Mouse (Mus musculus): ENCODE measurements around the gene Xdh. TPM values are rescaled to one million over a fixed set of nuclear protein-coding genes. Genes with fewer than 3 reads are reported as not detected.
A peak's percentile ranks its signal among the peaks of the same experiment; 100 is the strongest.

The Xdh gene
- polyA plus RNA-seq, 1 experiment, result 4.9 TPM

DNA sequence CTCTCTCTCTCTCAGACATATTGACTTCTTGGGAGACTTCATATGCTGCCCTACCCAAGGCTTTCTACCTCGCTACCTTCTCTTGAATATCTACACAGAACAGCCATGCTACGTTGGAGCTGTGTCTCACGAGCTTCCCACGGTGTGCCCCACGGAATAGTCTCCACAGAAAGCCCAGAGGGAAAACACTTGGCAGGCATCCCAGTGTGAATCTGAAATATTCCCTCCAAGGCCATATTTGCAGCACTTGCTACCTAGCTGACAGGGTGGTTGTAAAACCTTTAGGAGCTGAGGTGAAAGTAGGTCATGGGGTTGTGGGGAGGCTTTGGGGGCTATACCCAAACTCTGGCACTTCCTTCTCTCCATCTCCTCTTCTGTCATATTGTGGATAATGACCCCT lies 3.1 kb downstream of the Xdh start:
- no peaks in the 10 kb centered on the region for H3K9me3 ChIP-seq
- no peaks in the 10 kb centered on the region for H3K36me3 ChIP-seq (replicated peaks; ENCODE audit: low read length)
- peaks cover 53% of the 10 kb centered on the region for H3K27me3 ChIP-seq (replicated peaks)
- no peak overlapping the region for H3K4me3 ChIP-seq (replicated peaks)
- TF ChIP-seq GATA1 (IDR thresholded peaks at IDR 0.05; ENCODE audit: borderline replicate concordance, low read length) (no peak), FLI1 (IDR thresholded peaks at IDR 0.05; ENCODE audit: low read length) (no peak)
- H3K4me1 ChIP-seq, result peaks cover 28% of the 10 kb centered on the region

DNA sequence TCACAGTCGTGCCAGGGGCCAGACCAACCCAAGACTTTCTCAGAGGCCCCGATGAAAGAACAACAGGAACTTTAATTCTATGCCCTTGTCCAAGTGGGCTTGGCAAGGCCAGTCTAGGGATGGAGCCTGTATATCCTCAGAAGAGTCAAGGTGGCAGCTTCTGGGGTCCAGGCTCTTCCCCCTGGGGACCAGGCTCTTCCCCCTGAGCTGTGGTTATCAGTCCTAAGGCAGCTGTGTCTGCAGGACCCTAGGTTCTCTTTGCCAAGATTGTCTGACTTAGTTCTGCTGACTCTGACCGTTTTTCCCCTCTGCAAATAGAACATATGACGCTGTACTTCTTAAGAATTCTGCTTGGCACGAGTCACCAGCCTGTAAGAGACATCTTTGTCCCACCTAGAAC lies 5.3 kb downstream of the Xdh start:
- H3K27me3 ChIP-seq (replicated peaks), result peaks cover 44% of the 10 kb centered on the region
- peaks cover 10% of the 10 kb centered on the region for H3K4me1 ChIP-seq
- no peak overlapping the region for H3K4me3 ChIP-seq (replicated peaks)
- no peaks in the 10 kb centered on the region for H3K9me3 ChIP-seq
- TF ChIP-seq FLI1 (IDR thresholded peaks at IDR 0.05; ENCODE audit: low read length) (no peak), GATA1 (IDR thresholded peaks at IDR 0.05; ENCODE audit: borderline replicate concordance, low read length) (no peak)
- no peaks in the 10 kb centered on the region for H3K36me3 ChIP-seq (replicated peaks; ENCODE audit: low read length)

DNA sequence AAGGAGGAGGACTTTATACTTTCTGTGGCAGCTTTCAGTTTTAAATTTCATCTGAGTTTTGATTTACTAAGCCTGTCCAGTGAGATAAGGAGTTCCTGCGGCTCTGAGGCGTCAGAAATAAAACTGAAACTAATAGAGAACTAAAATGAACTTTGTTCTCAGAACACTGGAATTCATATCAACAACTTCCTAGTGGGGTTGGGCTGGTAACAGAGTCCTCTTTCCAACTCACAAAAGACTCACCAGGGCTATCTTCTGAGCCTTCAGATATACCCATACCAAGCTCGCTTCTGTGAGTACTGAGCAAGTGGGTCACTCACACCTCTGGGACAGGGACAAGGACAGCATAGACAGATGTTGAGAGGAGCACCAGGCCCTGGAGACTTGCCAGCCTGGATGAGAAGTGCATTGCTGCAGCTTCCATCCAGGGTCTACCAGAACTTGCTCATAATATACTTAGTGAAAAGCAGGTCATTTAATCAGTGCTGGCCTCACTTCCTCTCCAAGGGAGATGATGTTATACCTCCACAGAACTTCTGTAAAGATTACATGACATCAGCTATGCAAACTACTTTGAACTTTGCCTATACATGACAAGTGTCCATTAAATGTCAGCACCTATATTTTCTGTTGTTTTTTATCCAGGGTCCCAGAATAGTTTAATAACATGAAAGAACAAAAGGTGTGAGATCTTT lies 7.6 kb downstream of the Xdh start:
- H3K27me3 ChIP-seq (replicated peaks), result peaks cover 32% of the 10 kb centered on the region
- TF ChIP-seq FLI1 (IDR thresholded peaks at IDR 0.05; ENCODE audit: low read length), result no peak
- no peak for TF ChIP-seq GATA1 (IDR thresholded peaks at IDR 0.05; ENCODE audit: borderline replicate concordance, low read length)
- no peaks in the 10 kb centered on the region for H3K9me3 ChIP-seq
- H3K4me1 ChIP-seq, result peaks cover 10% of the 10 kb centered on the region
- H3K36me3 ChIP-seq (replicated peaks; ENCODE audit: low read length), result no peaks in the 10 kb centered on the region
- H3K4me3 ChIP-seq (replicated peaks), result peak overlapping the region; percentile 82

DNA sequence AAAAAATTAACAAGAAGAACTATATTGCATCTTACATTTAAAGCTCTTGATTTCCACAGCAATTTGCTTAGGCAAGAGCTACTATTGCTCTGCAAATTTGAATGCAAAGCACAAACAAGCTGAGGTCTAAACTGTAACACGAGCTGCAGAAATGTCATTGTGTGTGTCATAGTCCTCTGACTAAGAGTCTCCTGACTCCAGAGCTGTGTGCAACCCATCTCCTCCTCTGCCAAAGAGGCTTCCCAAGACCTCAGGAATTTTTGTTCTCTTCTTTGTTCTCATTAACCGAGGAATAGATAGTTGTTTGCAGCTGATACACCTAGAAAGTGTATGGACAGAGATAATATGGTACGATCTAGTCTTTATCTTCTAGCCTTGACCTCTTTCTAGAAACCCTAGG lies 8.2 kb downstream of the Xdh start:
- TF ChIP-seq FLI1 (IDR thresholded peaks at IDR 0.05; ENCODE audit: low read length), result no peak
- TF ChIP-seq GATA1 (IDR thresholded peaks at IDR 0.05; ENCODE audit: borderline replicate concordance, low read length), result no peak
- H3K9me3 ChIP-seq, result no peaks in the 10 kb centered on the region
- peak overlapping the region; percentile 82 for H3K4me3 ChIP-seq (replicated peaks)
- H3K36me3 ChIP-seq (replicated peaks; ENCODE audit: low read length), result no peaks in the 10 kb centered on the region
- H3K27me3 ChIP-seq (replicated peaks), result peaks cover 26% of the 10 kb centered on the region
- H3K4me1 ChIP-seq, result peaks cover 10% of the 10 kb centered on the region

DNA sequence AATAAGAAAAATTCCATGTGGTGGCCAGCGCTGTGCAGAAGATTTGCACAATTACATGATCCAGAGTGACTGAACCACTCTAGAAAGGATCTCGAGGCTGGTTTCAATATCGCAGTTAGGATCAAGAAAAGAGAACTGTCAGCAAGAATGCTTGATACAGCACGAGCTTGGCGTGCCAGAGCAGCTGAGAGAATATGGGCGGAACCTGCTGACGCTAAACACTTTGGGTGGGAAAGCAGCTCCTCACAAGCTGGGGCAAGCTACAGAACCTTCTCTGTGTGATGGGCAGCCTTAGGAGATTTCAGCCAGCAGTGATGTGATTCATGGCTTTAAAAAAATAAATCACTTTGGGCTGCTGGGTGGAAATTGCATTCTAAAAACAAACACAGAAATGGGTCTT lies 12.9 kb downstream of the Xdh start:
- TF ChIP-seq FLI1 (IDR thresholded peaks at IDR 0.05; ENCODE audit: low read length) (no peak), GATA1 (IDR thresholded peaks at IDR 0.05; ENCODE audit: borderline replicate concordance, low read length) (no peak)
- Histone ChIP-seq H3K27me3 (replicated peaks) (peaks cover 13% of the 10 kb centered on the region), H3K36me3 (replicated peaks; ENCODE audit: low read length) (no peaks in the 10 kb centered on the region), H3K9me3 (no peaks in the 10 kb centered on the region), H3K4me1 (peaks cover 4% of the 10 kb centered on the region), H3K4me3 (replicated peaks) (no peak overlapping the region)

DNA sequence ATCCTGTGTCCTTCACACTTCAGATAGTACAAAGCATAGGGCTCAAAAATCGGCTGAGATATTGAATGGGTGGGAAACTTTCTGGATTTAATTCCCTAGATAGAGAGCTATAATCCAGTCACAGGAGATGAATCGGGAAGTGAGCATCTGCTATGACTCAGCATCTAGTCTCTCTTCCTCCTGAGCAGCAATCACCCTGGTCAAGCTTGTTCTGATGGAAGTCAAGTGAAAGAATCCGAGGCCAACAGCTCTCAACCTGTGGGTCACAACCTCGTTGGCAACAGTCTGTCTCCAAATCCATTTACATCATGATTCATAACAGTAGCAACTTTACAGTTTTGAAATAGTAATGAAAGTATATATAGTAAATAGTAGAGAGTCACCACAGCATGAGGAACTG lies 14.8 kb downstream of the Xdh start:
- Histone ChIP-seq H3K36me3 (replicated peaks; ENCODE audit: low read length) (no peaks in the 10 kb centered on the region), H3K9me3 (no peaks in the 10 kb centered on the region)

DNA sequence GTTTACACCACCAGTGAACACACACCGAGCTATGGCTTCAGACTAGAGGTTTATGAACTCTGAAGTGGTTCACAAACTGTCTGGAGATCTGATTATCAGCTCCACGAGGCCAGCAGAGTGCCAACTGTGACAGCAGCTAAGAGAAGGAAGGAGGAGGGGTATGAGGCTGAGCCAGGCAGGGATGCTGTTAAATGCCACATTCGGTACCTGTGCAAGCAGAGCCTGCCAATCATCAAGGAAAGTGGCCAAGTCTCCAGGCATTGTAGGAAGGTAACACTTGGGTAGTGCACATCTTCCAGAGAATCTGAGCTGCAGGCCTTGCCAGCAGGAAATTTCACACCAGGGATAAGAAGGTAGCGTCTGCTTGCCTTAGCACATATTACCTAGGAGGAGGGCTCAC lies 15.7 kb downstream of the Xdh start:
- no peaks in the 10 kb centered on the region for H3K9me3 ChIP-seq
- H3K36me3 ChIP-seq (replicated peaks; ENCODE audit: low read length), result no peaks in the 10 kb centered on the region
- H3K4me1 ChIP-seq, result no peaks in the 10 kb centered on the region
- peaks cover 4% of the 10 kb centered on the region for H3K27me3 ChIP-seq (replicated peaks)
- H3K4me3 ChIP-seq (replicated peaks), result no peak overlapping the region
- TF ChIP-seq GATA1 (IDR thresholded peaks at IDR 0.05; ENCODE audit: borderline replicate concordance, low read length), result no peak
- no peak for TF ChIP-seq FLI1 (IDR thresholded peaks at IDR 0.05; ENCODE audit: low read length)

More for the DNA sequence above, 14.8 kb downstream of the Xdh start:
- H3K4me3 ChIP-seq (replicated peaks), result no peak overlapping the region
- H3K4me1 ChIP-seq, result no peaks in the 10 kb centered on the region
- peaks cover 7% of the 10 kb centered on the region for H3K27me3 ChIP-seq (replicated peaks)
- TF ChIP-seq FLI1 (IDR thresholded peaks at IDR 0.05; ENCODE audit: low read length) (no peak), GATA1 (IDR thresholded peaks at IDR 0.05; ENCODE audit: borderline replicate concordance, low read length) (no peak)

DNA sequence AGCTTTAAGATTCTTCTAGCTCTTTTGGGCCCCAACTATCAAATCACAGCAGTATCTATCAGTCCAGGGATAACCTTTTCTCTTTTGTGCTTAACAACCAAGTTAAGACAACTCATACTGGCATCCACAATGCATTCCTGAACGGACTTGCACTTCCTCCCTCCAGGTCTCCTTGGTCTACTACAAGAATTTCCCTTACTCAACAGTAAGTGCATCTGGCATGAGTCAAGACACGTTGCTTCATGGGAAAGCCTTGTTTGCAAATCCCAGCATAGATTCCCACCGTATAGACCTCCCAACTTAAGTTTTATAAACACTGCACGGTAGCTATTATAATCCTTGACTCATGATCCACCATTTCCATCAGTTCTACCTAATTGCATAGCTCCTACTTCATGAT lies 16.4 kb downstream of the Xdh start:
- no peaks in the 10 kb centered on the region for H3K9me3 ChIP-seq
- H3K4me1 ChIP-seq, result no peaks in the 10 kb centered on the region
- TF ChIP-seq FLI1 (IDR thresholded peaks at IDR 0.05; ENCODE audit: low read length) (no peak), GATA1 (IDR thresholded peaks at IDR 0.05; ENCODE audit: borderline replicate concordance, low read length) (no peak)
- H3K27me3 ChIP-seq (replicated peaks), result peaks cover 4% of the 10 kb centered on the region
- H3K4me3 ChIP-seq (replicated peaks), result no peak overlapping the region
- H3K36me3 ChIP-seq (replicated peaks; ENCODE audit: low read length), result no peaks in the 10 kb centered on the region

DNA sequence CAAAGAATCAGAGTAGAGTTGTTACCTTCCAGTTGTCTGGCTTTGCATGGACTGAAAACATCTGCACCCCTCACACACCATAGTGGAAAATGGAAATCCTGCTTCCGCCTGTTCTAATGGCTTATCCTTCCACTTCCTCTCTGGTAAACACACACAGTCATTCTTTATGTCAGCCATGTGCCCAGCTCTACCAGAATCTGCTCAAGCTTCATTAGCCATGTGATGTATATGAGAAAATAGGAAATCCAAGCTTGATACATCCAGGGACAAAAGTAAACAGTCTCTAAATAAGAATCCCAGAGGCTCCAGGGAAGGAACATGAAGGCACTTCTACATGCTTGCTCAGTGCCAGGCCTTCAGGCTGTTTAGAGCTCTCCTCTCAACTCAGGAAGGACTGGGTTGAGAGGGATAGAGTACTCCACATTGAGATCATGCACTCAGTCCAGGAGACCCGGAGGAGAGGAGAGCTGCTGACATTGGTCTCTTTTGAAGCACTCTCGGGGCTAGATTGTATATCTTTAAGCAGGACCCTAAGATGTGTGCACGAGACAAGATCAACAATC lies 17.4 kb downstream of the Xdh start:
- TF ChIP-seq FLI1 (IDR thresholded peaks at IDR 0.05; ENCODE audit: low read length) (no peak), GATA1 (IDR thresholded peaks at IDR 0.05; ENCODE audit: borderline replicate concordance, low read length) (no peak)
- no peaks in the 10 kb centered on the region for H3K36me3 ChIP-seq (replicated peaks; ENCODE audit: low read length)

DNA sequence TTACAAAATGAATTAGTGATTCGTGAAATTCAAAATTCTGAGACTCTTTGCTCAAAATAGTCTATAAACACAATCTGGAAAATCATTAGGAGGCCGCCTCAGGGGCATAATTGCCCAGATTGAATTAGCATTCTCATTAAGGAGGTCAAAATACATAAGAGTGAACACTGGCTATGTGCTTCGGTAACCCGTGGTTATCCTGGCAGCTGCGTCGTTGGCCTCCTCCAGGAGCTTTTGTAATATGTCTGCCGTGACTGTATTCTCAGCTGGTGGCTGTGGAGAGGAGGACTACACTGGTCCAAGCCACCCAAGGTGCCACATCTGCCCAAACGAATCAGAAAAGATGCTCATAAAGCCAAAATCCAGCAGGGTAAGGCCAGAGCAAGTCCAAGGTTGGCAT lies 30.5 kb downstream of the Xdh start:
- no peaks in the 10 kb centered on the region; the same call in 1 of the 2 replicates for H3K4me1 ChIP-seq
- no peak overlapping the region for H3K4me3 ChIP-seq (replicated peaks)
- H3K9me3 ChIP-seq, result no peaks in the 10 kb centered on the region
- no peaks in the 10 kb centered on the region for H3K36me3 ChIP-seq (replicated peaks; ENCODE audit: low read length)
- H3K27me3 ChIP-seq (replicated peaks), result peaks cover 21% of the 10 kb centered on the region
- TF ChIP-seq FLI1 (IDR thresholded peaks at IDR 0.05; ENCODE audit: low read length) (no peak), GATA1 (IDR thresholded peaks at IDR 0.05; ENCODE audit: borderline replicate concordance, low read length) (no peak)

More for the DNA sequence above, 17.4 kb downstream of the Xdh start:
- peaks cover 4% of the 10 kb centered on the region for H3K27me3 ChIP-seq (replicated peaks)
- H3K4me3 ChIP-seq (replicated peaks), result no peak overlapping the region
- H3K9me3 ChIP-seq, result no peaks in the 10 kb centered on the region
- H3K4me1 ChIP-seq, result no peaks in the 10 kb centered on the region
